ENCODE assay signal across 9 mouse cellular contexts in the genomic region with DNA sequence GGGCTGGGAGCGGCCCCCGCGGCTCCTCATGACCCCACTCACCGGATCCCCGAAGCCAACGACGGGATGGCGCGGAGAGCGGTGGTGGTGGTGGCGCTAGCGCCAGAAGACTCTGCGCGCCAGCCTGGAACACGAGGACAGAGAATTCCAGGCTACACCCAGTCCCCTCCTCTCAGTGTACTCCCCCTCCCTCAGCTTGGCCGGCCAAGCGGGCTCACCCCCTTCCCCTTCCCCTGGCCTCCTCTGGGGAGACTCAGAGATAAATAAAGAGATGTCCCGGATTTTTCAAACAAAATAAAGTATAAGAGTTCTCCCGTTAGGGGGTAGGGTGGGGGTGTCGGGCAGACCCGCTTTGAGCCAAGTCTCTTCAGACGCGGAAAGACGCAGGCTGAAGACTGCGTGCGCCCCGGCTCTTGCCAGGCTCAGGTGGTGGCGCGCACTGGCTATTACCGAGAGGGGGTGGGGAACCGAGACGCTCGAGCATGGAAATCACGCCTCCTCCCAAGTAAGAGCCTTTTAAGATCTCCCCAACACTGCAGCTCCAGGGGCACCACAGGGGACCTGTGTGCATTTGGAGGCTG. TPM values are rescaled to one million over a fixed set of nuclear protein-coding genes. Genes with fewer than 3 reads are reported as not detected.
DNase-seq lines count a peak whose midpoint lies in the region; ATAC-seq and TF ChIP-seq lines count a peak whose summit lies in the region.
"Had no signal": no experiment of that assay in that cellular context is flagged by ENCODE, and none has a peak within 500 bp of the region (broad histone marks: within the 10 kb centered on the region; RNA-seq: fewer than 3 reads in every experiment).

A gene (minus strand): TSS at position 114 of the 581 bp plus-strand sequence.

- H3K9ac ChIP-seq in heart, embryonic 16.5 days (ENCODE audit: low read length), result peak within 1 kb of the TSS; percentile 40; the same call in 1 of the 2 replicates
- H3K9ac ChIP-seq in midbrain, embryonic 14.5 days (replicated peaks; ENCODE audit: low read length), result peak within 1 kb of the TSS; percentile 44

- no peak within 1 kb of the TSS for H3K27ac ChIP-seq in heart, embryonic 16.5 days (ENCODE audit: low read length)
- H3K27ac ChIP-seq in bone marrow macrophage, adult 2 months (ENCODE audit: insufficient read depth, low read depth, low read length), result 0 out of 2 replicates have a peak within 1 kb of the TSS, but pooled peaks have one; percentile 15
- H3K27ac ChIP-seq in embryonic fibroblast, embryonic 13.5 days (ENCODE audit: insufficient read depth, low read length), result no peak within 1 kb of the TSS
- H3K27ac ChIP-seq in midbrain, embryonic 14.5 days (replicated peaks; ENCODE audit: low read depth, low read length), result peak within 1 kb of the TSS; percentile 76

- no peak for DNase-seq in heart, adult 18-20 months
- DNase-seq in layer of hippocampus, postnatal 10 days (ENCODE audit: low spot score in 2 of 2), result peak; percentile 5 to 31
- peak; percentile 68 for DNase-seq in midbrain, embryonic 14.5 days
- DNase-seq in gastrocnemius, postnatal 14 days, result no peak

- peak within 1 kb of the TSS; percentile 54 for H3K4me3 ChIP-seq in heart, embryonic 16.5 days (ENCODE audit: low read length)
- peak within 1 kb of the TSS; percentile 61 for H3K4me3 ChIP-seq in bone marrow macrophage, adult 2 months (ENCODE audit: insufficient read depth, low read length)
- H3K4me3 ChIP-seq in embryonic fibroblast, embryonic 13.5 days (ENCODE audit: insufficient read depth, low read length), result peak within 1 kb of the TSS; percentile 51
- H3K4me3 ChIP-seq in midbrain, embryonic 14.5 days (replicated peaks; ENCODE audit: low read depth, low read length), result peak within 1 kb of the TSS; percentile 50

- ATAC-seq in heart, embryonic 16.5 days (replicated peaks; ENCODE audit: extremely low read depth, insufficient read depth, low FRiP score), result no peak
- peak; percentile 74 for ATAC-seq in midbrain, embryonic 14.5 days (ENCODE audit: low FRiP score, low TSS enrichment)
- no peak for ATAC-seq in monocyte, adult 5-6 weeks (replicated peaks; ENCODE audit: insufficient number of reproducible peaks, low FRiP score, low TSS enrichment, poor library complexity, severe bottlenecking)

- H3K4me2 ChIP-seq in heart, embryonic 16.5 days (ENCODE audit: low read depth, low read length), result peak within 1 kb of the TSS; percentile 87
- peak within 1 kb of the TSS; percentile 65 for H3K4me2 ChIP-seq in midbrain, embryonic 14.5 days (ENCODE audit: low read length)

- H3K4me1 ChIP-seq in heart, embryonic 16.5 days (ENCODE audit: control insufficient read depth, insufficient read depth, low read length), result 0 out of 2 replicates have a peak, but pooled peaks cover 6% of the 10 kb centered on the region
- no peaks in the 10 kb centered on the region; the same call in 1 of the 2 replicates for H3K4me1 ChIP-seq in bone marrow macrophage, adult 2 months (ENCODE audit: control insufficient read depth, insufficient read depth, low read length)
- no peaks in the 10 kb centered on the region for H3K4me1 ChIP-seq in embryonic fibroblast, embryonic 13.5 days (ENCODE audit: control insufficient read depth, insufficient read depth, low read length)
- H3K4me1 ChIP-seq in midbrain, embryonic 14.5 days (ENCODE audit: control insufficient read depth, insufficient read depth, low read length), result no peaks in the 10 kb centered on the region

- intact Hi-C loops in gastrocnemius, postnatal 14 days (cut with DNase I; ENCODE audit: low total_unique reads), result no loop called here

- TF ChIP-seq POLR2A in bone marrow macrophage, adult 2 months (IDR thresholded peaks at IDR 0.05; ENCODE audit: borderline replicate concordance, low read depth, low read length), result no peak
- TF ChIP-seq POLR2A in embryonic fibroblast, embryonic 13.5 days (IDR thresholded peaks at IDR 0.05; ENCODE audit: low read depth, low read length), result no peak

- peaks cover 35% of the 10 kb centered on the region for H3K27me3 ChIP-seq in heart, embryonic 16.5 days (ENCODE audit: control insufficient read depth, insufficient read depth, low read length)
- no peaks in the 10 kb centered on the region for H3K27me3 ChIP-seq in midbrain, embryonic 14.5 days (ENCODE audit: control insufficient read depth, insufficient read depth, low read length)

- no peak for TF ChIP-seq CTCF in bone marrow macrophage, adult 2 months (IDR thresholded peaks at IDR 0.05; ENCODE audit: low read depth, low read length)
- no peak for TF ChIP-seq CTCF in embryonic fibroblast, embryonic 13.5 days (IDR thresholded peaks at IDR 0.05; ENCODE audit: borderline replicate concordance, insufficient read depth, low read length)

- H3K9me3 ChIP-seq in heart, embryonic 16.5 days (replicated peaks; ENCODE audit: control insufficient read depth, low read length), result no peaks in the 10 kb centered on the region
- H3K9me3 ChIP-seq in midbrain, embryonic 14.5 days (ENCODE audit: control insufficient read depth, low read length), result no peaks in the 10 kb centered on the region

- 13% methylated on average over 28 of the region's 34 CpGs for WGBS in heart, embryonic 16.5 days
- WGBS in midbrain, embryonic 14.5 days, result 24% methylated on average over 34 of the region's 34 CpGs

- H3K36me3 ChIP-seq in heart, embryonic 16.5 days (ENCODE audit: control insufficient read depth, insufficient read depth), result no peaks in the 10 kb centered on the region
- H3K36me3 ChIP-seq in midbrain, embryonic 14.5 days (ENCODE audit: control insufficient read depth, insufficient read depth, low read length), result no peaks in the 10 kb centered on the region

RNA-seq across cellular contexts. Expression of the gene that starts here (rescaled TPM):
- 0.25 TPM in 2 replicates for polyA plus RNA-seq in heart, embryonic 16.5 days (2015; fragmentation: Nextera tagmentation; extraction: Ambion mirVana)
- not detected for total RNA-seq in heart, adult 18-20 months (2021)
- 10.0 and 11.1 TPM in 2 replicates for polyA plus RNA-seq in bone marrow macrophage, adult 2 months (2012; ENCODE audit: insufficient read depth, insufficient read length, missing spikeins)
- polyA plus RNA-seq in embryonic fibroblast, embryonic 13.5 days (2011; ENCODE audit: insufficient read length, low read depth, missing spikeins), result 2.2 and 4.8 TPM in 2 replicates
- 1 to 10 TPM; 6.9 to 7.5 TPM for total RNA-seq in layer of hippocampus, postnatal 10 days (2021)
- polyA plus RNA-seq in midbrain, embryonic 14.5 days (2014; fragmentation: Nextera tagmentation; extraction: Ambion mirVana), result 15.7 and 17.6 TPM in 2 replicates
- total RNA-seq in monocyte, adult 5-6 weeks (2017), result 0.53 to 1.1 TPM (median 1.1 TPM) in 3 replicates
- total RNA-seq in gastrocnemius, postnatal 14 days (2021), result under 1 TPM; 0.16 to 0.21 TPM
- polyA plus RNA-seq: large intestine, adult 2 months had no signal

Comparison
In these comparisons a context has a peak if more than half of its experiments do, and no peak if none do; other contexts are left out.
1. H3K27ac ChIP-seq: peak in bone marrow macrophage, adult 2 months (single experiment) and midbrain, embryonic 14.5 days (single experiment); none in heart, embryonic 16.5 days (single experiment) and embryonic fibroblast, embryonic 13.5 days (single experiment).
2. DNase-seq: peak in layer of hippocampus, postnatal 10 days (2 of 2) and midbrain, embryonic 14.5 days (single experiment); none in heart, adult 18-20 months (0 of 2) and gastrocnemius, postnatal 14 days (single experiment).
3. Peak in every context shown above with its lines, with median percentiles within 50 percentile points of each other: H3K4me3 ChIP-seq.